Mouse (Mus musculus): ENCODE measurements at regions not wholly inside any gene's neighbourhood (a gene's known extent, or its start where the extent isn't known, plus 50 kb on each side); places are given as distances from the start of the nearest gene placed in this dataset.

GRCm38 (mm10) chr9:113601451-113601850 is 106.6 kb downstream of the Pdcd6ip start:
- ATAC-seq (replicated peaks in 1 of 2; ENCODE audit: insufficient read depth in 1 of 2, low FRiP score in 2 of 2, low TSS enrichment in 1 of 2, low read depth in 1 of 2, poor library complexity in 2 of 2, severe bottlenecking in 2 of 2), result no peak

GRCm38 (mm10) chr9:113587260-113587659 is 120.8 kb downstream of the Pdcd6ip start:
- ATAC-seq (replicated peaks in 1 of 2; ENCODE audit: insufficient read depth in 1 of 2, low FRiP score in 2 of 2, low TSS enrichment in 1 of 2, low read depth in 1 of 2, poor library complexity in 2 of 2, severe bottlenecking in 2 of 2), result no peak

GRCm38 (mm10) chr9:113586477-113586876 is 121.6 kb downstream of the Pdcd6ip start:
- no peak for ATAC-seq (replicated peaks in 1 of 2; ENCODE audit: insufficient read depth in 1 of 2, low FRiP score in 2 of 2, low TSS enrichment in 1 of 2, low read depth in 1 of 2, poor library complexity in 2 of 2, severe bottlenecking in 2 of 2)

- no peak for ATAC-seq (replicated peaks in 1 of 2; ENCODE audit: insufficient read depth in 1 of 2, low FRiP score in 2 of 2, low TSS enrichment in 1 of 2, low read depth in 1 of 2, poor library complexity in 2 of 2, severe bottlenecking in 2 of 2)
Measured at GRCm38 (mm10) chr9:113578221-113578620, 129.8 kb downstream of the Pdcd6ip start.

GRCm38 (mm10) chr9:113568849-113569248 is 139.2 kb downstream of the Pdcd6ip start:
- ATAC-seq (replicated peaks in 1 of 2; ENCODE audit: insufficient read depth in 1 of 2, low FRiP score in 2 of 2, low TSS enrichment in 1 of 2, low read depth in 1 of 2, poor library complexity in 2 of 2, severe bottlenecking in 2 of 2), result no peak

- ATAC-seq (replicated peaks in 1 of 2; ENCODE audit: insufficient read depth in 1 of 2, low FRiP score in 2 of 2, low TSS enrichment in 1 of 2, low read depth in 1 of 2, poor library complexity in 2 of 2, severe bottlenecking in 2 of 2), result no peak
Measured at GRCm38 (mm10) chr9:113567705-113568104, 140.4 kb downstream of the Pdcd6ip start.

- no peak for ATAC-seq (replicated peaks in 1 of 2; ENCODE audit: insufficient read depth in 1 of 2, low FRiP score in 2 of 2, low TSS enrichment in 1 of 2, low read depth in 1 of 2, poor library complexity in 2 of 2, severe bottlenecking in 2 of 2)
Measured at GRCm38 (mm10) chr9:113566620-113567019, 141.4 kb downstream of the Pdcd6ip start.

GRCm38 (mm10) chr9:113553911-113554310 is 154.1 kb downstream of the Pdcd6ip start:
- ATAC-seq (replicated peaks in 1 of 2; ENCODE audit: insufficient read depth in 1 of 2, low FRiP score in 2 of 2, low TSS enrichment in 1 of 2, low read depth in 1 of 2, poor library complexity in 2 of 2, severe bottlenecking in 2 of 2), result no peak

- no peak for ATAC-seq (replicated peaks in 1 of 2; ENCODE audit: insufficient read depth in 1 of 2, low FRiP score in 2 of 2, low TSS enrichment in 1 of 2, low read depth in 1 of 2, poor library complexity in 2 of 2, severe bottlenecking in 2 of 2)
Measured at GRCm38 (mm10) chr9:113547458-113547857, 160.6 kb downstream of the Pdcd6ip start.

- peak; percentile 78 to 81; a peak in 3 of 4 replicates for ATAC-seq (replicated peaks in 1 of 2; ENCODE audit: insufficient read depth in 1 of 2, low FRiP score in 2 of 2, low TSS enrichment in 1 of 2, low read depth in 1 of 2, poor library complexity in 2 of 2, severe bottlenecking in 2 of 2)
Measured at GRCm38 (mm10) chr9:113528586-113528985, 179.5 kb downstream of the Pdcd6ip start.

- ATAC-seq (replicated peaks in 1 of 2; ENCODE audit: insufficient read depth in 1 of 2, low FRiP score in 2 of 2, low TSS enrichment in 1 of 2, low read depth in 1 of 2, poor library complexity in 2 of 2, severe bottlenecking in 2 of 2), result no peak
Measured at GRCm38 (mm10) chr9:113524307-113524706, 183.8 kb downstream of the Pdcd6ip start.

- ATAC-seq (replicated peaks in 1 of 2; ENCODE audit: insufficient read depth in 1 of 2, low FRiP score in 2 of 2, low TSS enrichment in 1 of 2, low read depth in 1 of 2, poor library complexity in 2 of 2, severe bottlenecking in 2 of 2), result no peak
Measured at GRCm38 (mm10) chr9:113523173-113523572, 184.9 kb downstream of the Pdcd6ip start.

GRCm38 (mm10) chr9:113519727-113520126 is 188.3 kb downstream of the Pdcd6ip start:
- no peak for ATAC-seq (replicated peaks in 1 of 2; ENCODE audit: insufficient read depth in 1 of 2, low FRiP score in 2 of 2, low TSS enrichment in 1 of 2, low read depth in 1 of 2, poor library complexity in 2 of 2, severe bottlenecking in 2 of 2)

GRCm38 (mm10) chr9:113518482-113518881 is 189.6 kb downstream of the Pdcd6ip start:
- no peak for ATAC-seq (replicated peaks in 1 of 2; ENCODE audit: insufficient read depth in 1 of 2, low FRiP score in 2 of 2, low TSS enrichment in 1 of 2, low read depth in 1 of 2, poor library complexity in 2 of 2, severe bottlenecking in 2 of 2)

GRCm38 (mm10) chr9:113517756-113518155 is 190.3 kb downstream of the Pdcd6ip start:
- no peak for ATAC-seq (replicated peaks in 1 of 2; ENCODE audit: insufficient read depth in 1 of 2, low FRiP score in 2 of 2, low TSS enrichment in 1 of 2, low read depth in 1 of 2, poor library complexity in 2 of 2, severe bottlenecking in 2 of 2)

- ATAC-seq (replicated peaks in 1 of 2; ENCODE audit: insufficient read depth in 1 of 2, low FRiP score in 2 of 2, low TSS enrichment in 1 of 2, low read depth in 1 of 2, poor library complexity in 2 of 2, severe bottlenecking in 2 of 2), result no peak
Measured at GRCm38 (mm10) chr9:113515703-113516020, 192.4 kb downstream of the Pdcd6ip start.

- no peak for ATAC-seq (replicated peaks in 1 of 2; ENCODE audit: insufficient read depth in 1 of 2, low FRiP score in 2 of 2, low TSS enrichment in 1 of 2, low read depth in 1 of 2, poor library complexity in 2 of 2, severe bottlenecking in 2 of 2)
Measured at GRCm38 (mm10) chr9:113514846-113515702, 193.0 kb downstream of the Pdcd6ip start.

- ATAC-seq (replicated peaks in 1 of 2; ENCODE audit: insufficient read depth in 1 of 2, low FRiP score in 2 of 2, low TSS enrichment in 1 of 2, low read depth in 1 of 2, poor library complexity in 2 of 2, severe bottlenecking in 2 of 2), result no peak
Measured at GRCm38 (mm10) chr9:113511302-113511701, 196.8 kb downstream of the Pdcd6ip start.

- ATAC-seq (replicated peaks in 1 of 2; ENCODE audit: insufficient read depth in 1 of 2, low FRiP score in 2 of 2, low TSS enrichment in 1 of 2, low read depth in 1 of 2, poor library complexity in 2 of 2, severe bottlenecking in 2 of 2), result no peak
Measured at GRCm38 (mm10) chr9:113509368-113509767, 198.7 kb downstream of the Pdcd6ip start.
